Mouse (Mus musculus) urinary bladder, postnatal 10 days (tissue): Measurements from ENCODE around the gene Wnt5b.

Experiments used
- DNase-seq: peaks from one replicate; pipeline ENCODE4 v3.0.0; 2022; ENCODE audit warnings: low spot score

Gene Wnt5b

DNA sequence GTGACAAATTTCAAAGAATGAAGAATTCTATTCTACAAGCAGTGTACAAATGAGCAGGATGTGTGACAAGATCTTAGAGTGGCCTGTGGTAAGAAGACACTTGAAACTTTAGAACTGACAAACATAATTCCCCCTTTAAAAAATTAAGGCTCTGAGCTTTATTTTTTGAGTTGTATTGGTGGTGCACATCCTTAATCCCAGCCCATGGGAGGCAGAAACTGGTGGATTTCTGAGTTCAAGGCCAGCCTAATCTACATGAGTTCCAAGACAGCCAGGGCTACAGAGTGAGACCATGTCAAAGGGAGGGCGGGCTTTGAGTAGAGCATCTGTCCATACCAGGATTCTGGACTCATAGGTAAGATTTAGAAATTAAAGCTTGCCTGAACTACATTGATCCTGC lies 157.3 kb downstream of the Wnt5b start:
- no peak for DNase-seq

DNA sequence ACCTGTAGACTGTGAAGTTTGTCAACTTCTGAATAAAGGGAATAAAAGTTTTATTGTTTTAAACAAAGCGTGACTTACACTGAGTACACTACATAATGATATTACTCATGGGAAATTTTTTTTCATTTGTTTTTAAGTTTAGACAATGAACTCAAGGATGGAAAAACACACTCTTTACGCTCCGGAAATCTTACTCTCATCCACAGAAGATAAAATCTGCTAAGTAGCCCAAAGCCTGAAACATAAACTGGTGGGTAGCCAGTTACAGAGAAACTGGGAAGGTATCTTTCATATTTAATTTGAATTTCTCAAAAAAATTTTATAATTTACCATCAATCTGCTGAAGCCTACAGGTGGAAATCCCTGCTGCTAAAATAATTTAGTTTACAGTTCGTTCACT lies 157.7 kb downstream of the Wnt5b start:
- DNase-seq: no peak

DNA sequence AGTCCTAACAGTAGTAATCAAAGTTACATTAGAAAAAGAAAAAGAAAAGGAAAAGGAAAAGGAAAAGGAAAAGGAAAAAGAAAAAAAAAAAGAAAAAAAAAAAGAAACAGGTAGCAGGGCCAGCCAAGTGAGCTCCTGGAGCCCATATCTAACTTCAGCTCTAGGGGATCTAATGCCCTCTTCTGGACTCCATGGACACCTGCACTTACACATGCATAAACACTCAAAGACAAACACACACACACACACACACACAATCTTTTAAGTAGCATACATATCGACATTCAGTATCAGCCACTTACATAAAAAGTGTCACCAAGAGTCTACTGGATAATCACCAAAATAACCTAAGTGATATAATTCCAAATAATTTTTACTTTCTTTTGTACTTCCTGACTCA lies 158.5 kb downstream of the Wnt5b start:
- no peak for DNase-seq
